Mouse (Mus musculus): Measurements from ENCODE around the gene Cdh22. TPM values are rescaled to one million over a fixed set of nuclear protein-coding genes. Genes with fewer than 3 reads are reported as not detected.

Cdh22 gene
- polyA plus RNA-seq, 1 experiment from 2014 or later, result 0.50 TPM

DNA sequence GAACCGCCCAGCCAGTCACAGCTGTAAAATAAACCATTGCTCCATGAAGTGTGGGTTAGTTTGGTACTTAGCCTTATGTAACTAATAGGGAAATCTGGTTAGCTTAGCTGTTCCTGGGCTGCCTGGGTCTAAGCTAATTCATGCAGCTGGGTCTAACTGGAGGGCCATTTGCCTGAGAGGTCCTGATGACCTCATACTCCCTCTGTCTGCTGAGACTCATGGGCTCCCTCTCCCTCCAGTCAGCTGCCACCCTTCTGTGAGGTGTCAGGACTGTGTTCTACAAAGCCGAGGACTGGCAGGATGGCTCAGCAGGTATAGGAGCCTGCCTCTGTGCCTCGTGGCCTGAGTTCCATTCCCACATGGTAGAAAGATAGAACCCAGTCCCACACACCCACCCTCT, 84.9 kb downstream of the Cdh22 start:
- Histone ChIP-seq H3K9ac (ENCODE audit: low read depth, low read length) (no peak overlapping the region), H3K4me3 (ENCODE audit: low read length) (no peak overlapping the region), H3K4me1 (ENCODE audit: control insufficient read depth, insufficient read depth, low read length) (no peaks in the 10 kb centered on the region), H3K27ac (ENCODE audit: low read length) (no peak overlapping the region), H3K4me2 (ENCODE audit: low read depth, low read length) (no peak overlapping the region), H3K36me3 (ENCODE audit: control insufficient read depth, insufficient read depth, low read length) (no peaks in the 10 kb centered on the region), H3K9me3 (ENCODE audit: control insufficient read depth, low read length) (no peaks in the 10 kb centered on the region), H3K27me3 (replicated peaks; ENCODE audit: control insufficient read depth, insufficient read depth, low read length) (peaks cover 4% of the 10 kb centered on the region)
- no peak for ATAC-seq
- WGBS, result 56% methylated on average over 3 of the region's 3 CpGs

DNA sequence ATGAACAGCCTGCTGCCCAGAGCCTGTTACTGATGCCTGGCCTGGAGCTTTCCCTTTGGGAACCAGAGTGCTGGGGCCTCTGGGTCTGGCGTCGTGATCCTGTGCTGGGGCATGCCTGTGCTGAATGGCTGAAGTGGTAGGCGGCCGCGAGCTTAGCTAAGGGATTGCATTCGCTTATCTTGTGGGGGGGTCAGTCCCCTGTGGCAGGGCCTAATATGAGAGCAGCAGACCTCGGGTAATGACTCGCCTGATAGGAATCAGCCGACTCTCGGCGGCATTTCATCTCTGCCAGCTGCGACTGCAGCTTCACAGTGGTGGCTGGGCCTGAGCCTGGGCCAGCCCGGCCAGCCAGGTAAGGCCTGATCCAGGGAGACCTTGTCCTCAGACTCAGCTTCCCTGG, 88.8 kb downstream of the Cdh22 start:
- Histone ChIP-seq H3K27me3 (replicated peaks; ENCODE audit: control insufficient read depth, insufficient read depth, low read length) (peaks cover 13% of the 10 kb centered on the region), H3K27ac (ENCODE audit: low read length) (no peak overlapping the region), H3K9me3 (ENCODE audit: control insufficient read depth, low read length) (no peaks in the 10 kb centered on the region), H3K36me3 (ENCODE audit: control insufficient read depth, insufficient read depth, low read length) (no peaks in the 10 kb centered on the region), H3K4me3 (ENCODE audit: low read length) (no peak overlapping the region), H3K9ac (ENCODE audit: low read depth, low read length) (no peak overlapping the region), H3K4me1 (ENCODE audit: control insufficient read depth, insufficient read depth, low read length) (no peaks in the 10 kb centered on the region), H3K4me2 (ENCODE audit: low read depth, low read length) (no peak overlapping the region)
- WGBS, result 66% methylated on average over 13 of the region's 13 CpGs
- no peak for ATAC-seq

DNA sequence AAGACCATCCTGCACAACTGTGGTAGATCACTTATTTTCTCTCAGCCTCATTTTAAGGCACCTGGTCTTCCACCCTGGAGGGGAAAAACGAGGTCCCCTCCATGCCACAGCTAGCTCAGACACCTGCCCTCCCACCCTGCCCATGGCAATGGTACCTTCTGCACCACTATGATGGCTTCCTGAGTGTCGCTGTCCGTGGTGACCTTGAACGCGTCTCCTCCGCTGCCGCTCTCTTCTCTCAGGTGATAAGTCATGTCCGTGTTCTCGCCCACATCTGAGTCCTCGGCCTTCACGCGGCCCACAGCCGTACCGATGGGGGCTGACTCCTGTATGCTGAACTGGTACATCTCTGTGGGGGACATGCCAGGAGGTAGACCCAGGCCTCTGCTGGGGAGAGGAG, 91.2 kb downstream of the Cdh22 start:
- no peak overlapping the region for H3K4me3 ChIP-seq (ENCODE audit: low read length)
- H3K27ac ChIP-seq (ENCODE audit: low read length), result no peak overlapping the region
- H3K4me2 ChIP-seq (ENCODE audit: low read depth, low read length), result no peak overlapping the region
- no peak overlapping the region for H3K9ac ChIP-seq (ENCODE audit: low read depth, low read length)
- WGBS, result 57% methylated on average over 14 of the region's 14 CpGs
- H3K27me3 ChIP-seq (replicated peaks; ENCODE audit: control insufficient read depth, insufficient read depth, low read length), result peaks cover 13% of the 10 kb centered on the region
- H3K4me1 ChIP-seq (ENCODE audit: control insufficient read depth, insufficient read depth, low read length), result no peaks in the 10 kb centered on the region
- no peaks in the 10 kb centered on the region for H3K9me3 ChIP-seq (ENCODE audit: control insufficient read depth, low read length)
- no peaks in the 10 kb centered on the region for H3K36me3 ChIP-seq (ENCODE audit: control insufficient read depth, insufficient read depth, low read length)
- ATAC-seq, result no peak

DNA sequence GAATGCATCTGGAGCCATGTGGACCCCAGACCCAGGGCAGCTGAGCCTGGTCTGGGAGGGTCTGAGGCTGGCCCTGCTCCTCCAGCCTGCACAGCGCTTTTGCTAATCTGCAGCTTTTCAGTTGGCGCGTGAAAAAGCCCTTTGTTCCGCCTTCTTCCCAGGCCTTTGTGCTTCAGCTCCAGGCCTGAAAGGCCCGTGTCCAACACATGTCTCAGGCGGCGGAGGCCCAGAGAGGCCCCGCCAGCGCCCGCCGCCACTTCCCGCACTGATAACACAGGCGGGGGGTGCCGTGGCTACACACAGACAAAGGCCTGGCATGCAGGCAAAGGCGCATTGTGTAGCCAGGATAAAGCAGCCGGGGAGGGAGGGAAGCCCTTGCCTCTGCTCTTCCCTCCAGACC, 98.6 kb downstream of the Cdh22 start:
- peak; percentile 60 for ATAC-seq
- H3K36me3 ChIP-seq (ENCODE audit: control insufficient read depth, insufficient read depth, low read length), result no peaks in the 10 kb centered on the region
- 25% methylated on average over 16 of the region's 16 CpGs for WGBS
- no peak overlapping the region for H3K27ac ChIP-seq (ENCODE audit: low read length)
- no peak overlapping the region for H3K4me2 ChIP-seq (ENCODE audit: low read depth, low read length)
- H3K27me3 ChIP-seq (replicated peaks; ENCODE audit: control insufficient read depth, insufficient read depth, low read length), result peaks cover 4% of the 10 kb centered on the region; the same call in 1 of the 2 replicates
- H3K4me1 ChIP-seq (ENCODE audit: control insufficient read depth, insufficient read depth, low read length), result no peaks in the 10 kb centered on the region
- H3K4me3 ChIP-seq (ENCODE audit: low read length), result no peak overlapping the region
- H3K9me3 ChIP-seq (ENCODE audit: control insufficient read depth, low read length), result no peaks in the 10 kb centered on the region
- H3K9ac ChIP-seq (ENCODE audit: low read depth, low read length), result no peak overlapping the region

DNA sequence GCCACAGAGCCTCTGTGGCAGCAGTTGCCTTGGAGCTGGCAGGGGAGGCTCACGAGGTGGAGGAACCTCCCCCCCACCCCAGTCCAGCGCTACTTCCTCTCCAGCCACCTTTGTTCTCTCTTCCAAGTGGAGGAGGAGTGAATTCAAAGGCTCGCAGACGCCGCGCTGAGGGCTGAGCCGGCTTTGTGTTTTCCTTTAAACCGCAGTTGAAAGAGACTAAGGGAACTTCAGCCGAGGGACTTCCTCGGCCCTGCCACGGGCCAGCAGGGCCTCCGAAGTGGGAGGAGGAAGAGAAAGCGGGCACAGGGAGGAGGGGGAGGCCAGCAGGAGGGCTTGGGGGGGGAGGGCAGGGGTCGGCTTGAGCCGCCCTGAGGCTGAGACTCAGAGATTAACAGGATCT, 101.1 kb downstream of the Cdh22 start:
- Histone ChIP-seq H3K27me3 (replicated peaks; ENCODE audit: control insufficient read depth, insufficient read depth, low read length) (peaks cover 4% of the 10 kb centered on the region; the same call in 1 of the 2 replicates), H3K36me3 (ENCODE audit: control insufficient read depth, insufficient read depth, low read length) (no peaks in the 10 kb centered on the region), H3K9me3 (ENCODE audit: control insufficient read depth, low read length) (no peaks in the 10 kb centered on the region), H3K4me3 (ENCODE audit: low read length) (no peak overlapping the region), H3K4me2 (ENCODE audit: low read depth, low read length) (0 out of 2 replicates have a peak overlapping the region, but pooled peaks have one; percentile 30), H3K27ac (ENCODE audit: low read length) (no peak overlapping the region), H3K9ac (ENCODE audit: low read depth, low read length) (0 out of 2 replicates have a peak overlapping the region, but pooled peaks have one; percentile 19), H3K4me1 (ENCODE audit: control insufficient read depth, insufficient read depth, low read length) (no peaks in the 10 kb centered on the region)
- 2% methylated on average over 15 of the region's 15 CpGs for WGBS
- no peak for ATAC-seq

DNA sequence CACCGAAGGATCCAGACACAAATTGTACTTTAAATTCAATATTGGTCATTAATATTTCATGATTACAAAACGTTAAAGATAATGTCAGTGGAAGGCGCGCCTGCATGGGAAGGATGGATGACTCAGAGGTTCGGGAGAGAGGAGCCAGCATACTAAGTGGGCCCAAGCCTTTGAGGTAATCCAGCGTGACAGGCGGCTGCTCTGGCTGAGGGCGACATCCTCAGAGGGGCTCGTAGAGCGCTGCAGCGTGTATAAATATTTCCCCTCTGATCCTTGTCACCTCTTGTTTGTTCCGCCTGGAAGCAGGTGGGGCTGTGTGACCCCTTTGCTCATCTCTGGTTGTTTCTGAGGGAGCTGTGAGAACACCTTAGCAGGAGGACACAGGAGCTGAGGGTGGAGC, 103.2 kb downstream of the Cdh22 start:
- Histone ChIP-seq H3K4me3 (ENCODE audit: low read length) (no peak overlapping the region), H3K27ac (ENCODE audit: low read length) (no peak overlapping the region), H3K36me3 (ENCODE audit: control insufficient read depth, insufficient read depth, low read length) (no peaks in the 10 kb centered on the region), H3K27me3 (replicated peaks; ENCODE audit: control insufficient read depth, insufficient read depth, low read length) (peaks cover 6% of the 10 kb centered on the region; the same call in 1 of the 2 replicates), H3K4me1 (ENCODE audit: control insufficient read depth, insufficient read depth, low read length) (no peaks in the 10 kb centered on the region), H3K9ac (ENCODE audit: low read depth, low read length) (no peak overlapping the region), H3K9me3 (ENCODE audit: control insufficient read depth, low read length) (no peaks in the 10 kb centered on the region), H3K4me2 (ENCODE audit: low read depth, low read length) (no peak overlapping the region)
- 37% methylated on average over 12 of the region's 12 CpGs for WGBS
- ATAC-seq, result no peak

DNA sequence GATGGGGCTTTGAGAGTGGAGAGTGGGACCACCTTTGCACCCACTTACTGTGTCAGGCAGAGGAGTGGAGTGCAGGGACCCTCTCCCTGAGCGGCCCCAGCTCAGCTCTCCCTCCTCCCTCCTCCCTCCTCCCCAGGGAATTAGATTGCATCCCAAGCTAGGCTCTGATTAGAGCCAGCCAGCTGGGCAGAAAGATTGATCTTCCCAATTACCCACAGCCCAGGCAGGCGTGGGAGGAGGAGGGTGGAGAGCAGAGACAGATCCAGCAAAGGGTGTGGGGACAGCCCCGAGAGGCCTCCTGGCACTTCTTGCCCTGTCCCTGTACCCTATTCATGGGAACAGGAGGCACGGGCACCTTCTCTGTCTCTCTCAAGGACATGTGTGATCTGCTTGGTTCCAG, 105.5 kb downstream of the Cdh22 start:
- H3K4me3 ChIP-seq (ENCODE audit: low read length), result no peak overlapping the region
- no peaks in the 10 kb centered on the region for H3K36me3 ChIP-seq (ENCODE audit: control insufficient read depth, insufficient read depth, low read length)
- H3K27me3 ChIP-seq (replicated peaks; ENCODE audit: control insufficient read depth, insufficient read depth, low read length), result peaks cover 3% of the 10 kb centered on the region; the same call in 1 of the 2 replicates
- 46% methylated on average over 4 of the region's 4 CpGs for WGBS
- no peaks in the 10 kb centered on the region for H3K4me1 ChIP-seq (ENCODE audit: control insufficient read depth, insufficient read depth, low read length)
- no peak overlapping the region for H3K9ac ChIP-seq (ENCODE audit: low read depth, low read length)
- no peaks in the 10 kb centered on the region for H3K9me3 ChIP-seq (ENCODE audit: control insufficient read depth, low read length)
- no peak for ATAC-seq
- no peak overlapping the region for H3K27ac ChIP-seq (ENCODE audit: low read length)
- no peak overlapping the region for H3K4me2 ChIP-seq (ENCODE audit: low read depth, low read length)

DNA sequence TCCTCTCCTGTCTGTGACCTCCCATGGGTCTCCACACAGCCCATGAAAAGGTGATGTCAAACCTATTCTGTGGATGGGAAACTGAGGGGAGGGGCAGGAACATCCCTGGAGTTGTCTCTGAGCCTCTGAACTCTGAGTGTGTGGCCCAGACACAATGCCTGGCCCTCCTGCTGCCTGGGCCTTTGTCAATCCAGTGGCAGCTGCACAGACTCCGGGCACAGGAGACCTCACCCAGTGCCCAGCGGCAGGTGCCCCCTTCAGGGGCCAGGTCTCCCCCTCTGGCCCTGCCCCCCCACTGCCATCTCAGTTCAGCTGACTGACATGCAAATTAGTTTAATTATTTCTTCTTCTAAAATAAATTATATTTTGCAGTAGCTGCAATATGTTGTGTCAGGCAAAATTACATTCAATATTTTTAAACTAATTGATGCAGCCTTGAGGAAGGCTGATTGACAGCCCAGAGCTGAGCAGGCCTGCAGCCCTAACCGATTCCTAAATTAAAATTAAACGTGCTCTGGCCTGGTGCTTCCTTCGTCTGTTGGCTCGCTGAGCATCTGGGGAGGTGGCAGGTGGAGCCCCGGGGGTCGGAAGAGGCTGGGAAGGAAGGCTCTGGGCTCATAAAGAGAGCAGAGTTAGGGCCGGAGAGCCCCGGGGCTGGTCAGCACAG, 107.6 kb downstream of the Cdh22 start:
- H3K9ac ChIP-seq (ENCODE audit: low read depth, low read length), result no peak overlapping the region
- no peaks in the 10 kb centered on the region for H3K36me3 ChIP-seq (ENCODE audit: control insufficient read depth, insufficient read depth, low read length)
- H3K4me1 ChIP-seq (ENCODE audit: control insufficient read depth, insufficient read depth, low read length), result no peaks in the 10 kb centered on the region
- WGBS, result 51% methylated on average over 10 of the region's 10 CpGs
- no peaks in the 10 kb centered on the region for H3K9me3 ChIP-seq (ENCODE audit: control insufficient read depth, low read length)
- no peak for ATAC-seq
- H3K4me3 ChIP-seq (ENCODE audit: low read length), result no peak overlapping the region
- H3K27ac ChIP-seq (ENCODE audit: low read length), result no peak overlapping the region
- H3K4me2 ChIP-seq (ENCODE audit: low read depth, low read length), result no peak overlapping the region
- peaks cover 3% of the 10 kb centered on the region; the same call in 1 of the 2 replicates for H3K27me3 ChIP-seq (replicated peaks; ENCODE audit: control insufficient read depth, insufficient read depth, low read length)

DNA sequence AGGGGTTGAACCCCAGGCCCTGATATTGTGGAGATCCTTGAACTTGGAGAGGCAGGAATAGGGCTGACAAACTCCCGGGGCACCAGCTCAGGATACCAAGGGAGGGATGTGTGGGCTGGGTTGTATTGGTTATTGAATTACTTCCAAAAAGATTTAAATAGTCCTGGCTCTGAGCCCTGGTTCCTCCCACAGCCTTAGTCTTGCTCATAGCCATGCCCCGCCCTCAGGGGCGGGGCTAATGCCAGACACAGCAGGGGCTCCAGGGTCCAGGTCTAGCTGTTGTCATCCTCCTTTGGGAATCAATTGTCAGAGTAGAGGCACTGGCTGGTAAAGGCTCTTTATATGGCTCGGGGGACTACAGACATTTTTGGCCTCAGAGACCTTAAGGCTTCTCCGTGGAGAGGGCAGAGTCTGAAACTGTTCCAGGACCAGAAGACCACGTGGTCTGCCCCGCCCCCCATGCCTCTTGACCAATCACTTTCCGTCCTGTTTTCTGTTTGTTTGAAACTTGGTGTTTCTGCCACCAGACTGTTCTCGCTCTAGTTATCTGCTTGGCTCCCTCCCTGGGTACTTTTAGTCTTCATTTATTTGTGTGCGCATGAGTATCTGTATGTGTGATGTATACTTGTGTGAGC, 113.3 kb downstream of the Cdh22 start:
- ATAC-seq, result no peak
- Histone ChIP-seq H3K9ac (ENCODE audit: low read depth, low read length) (no peak overlapping the region), H3K4me3 (ENCODE audit: low read length) (no peak overlapping the region), H3K27ac (ENCODE audit: low read length) (no peak overlapping the region), H3K9me3 (ENCODE audit: control insufficient read depth, low read length) (no peaks in the 10 kb centered on the region), H3K4me2 (ENCODE audit: low read depth, low read length) (no peak overlapping the region), H3K4me1 (ENCODE audit: control insufficient read depth, insufficient read depth, low read length) (0 out of 2 replicates have a peak, but pooled peaks cover 4% of the 10 kb centered on the region), H3K36me3 (ENCODE audit: control insufficient read depth, insufficient read depth, low read length) (no peaks in the 10 kb centered on the region), H3K27me3 (replicated peaks; ENCODE audit: control insufficient read depth, insufficient read depth, low read length) (peaks cover 39% of the 10 kb centered on the region)
- WGBS, result 29% methylated on average over 10 of the region's 10 CpGs

Data from intestine, embryonic 16.5 days (tissue).